Mouse (Mus musculus) common myeloid progenitor, adult 5-6 weeks (primary cell): Measurements from ENCODE around the gene Trim9. TPM values are rescaled to one million over a fixed set of nuclear protein-coding genes. Genes with fewer than 3 reads are reported as not detected.

Experiments used
- ATAC-seq: replicated peaks from 2 replicates; pipeline ENCODE4 v1.8.0; 2016; ENCODE audit warnings: low read depth, mild to moderate bottlenecking, moderate TSS enrichment, inconsistent platforms; ENCODE audit not compliant: poor library complexity, severe bottlenecking
- total RNA-seq: library from RNA; stranded (forward); fragments of 200-1000, 187-1606 nt; gene quantifications from 2 replicates; pipeline ENCODE4 v1.2.3, GENCODE M21; 2017

Trim9 gene
- 0.18 and 0.39 TPM in 2 replicates for total RNA-seq

- peak; percentile 98 for ATAC-seq
These were observed at the start of gene Trim9 for GRCm38 (mm10) chr12:70347202-70347841. Gene Trim9, minus strand, starts transcription at chr12:70347614.

- ATAC-seq: no peak
These were observed 47.6 kb upstream of the Trim9 start for GRCm38 (mm10) chr12:70395061-70395460.

- ATAC-seq: no peak
These were observed 43.8 kb upstream of the Trim9 start for GRCm38 (mm10) chr12:70391236-70391635.

- no peak for ATAC-seq
These were observed 27.6 kb upstream of the Trim9 start for GRCm38 (mm10) chr12:70374976-70375375.

- ATAC-seq: no peak
These were observed 25.5 kb upstream of the Trim9 start for GRCm38 (mm10) chr12:70372874-70373273.

- no peak for ATAC-seq
These were observed 21.9 kb upstream of the Trim9 start for GRCm38 (mm10) chr12:70369348-70369747.

GRCm38 (mm10) chr12:70368820-70369219, 21.4 kb upstream of the Trim9 start:
- ATAC-seq: no peak

GRCm38 (mm10) chr12:70367326-70368248, 20.2 kb upstream of the Trim9 start:
- ATAC-seq: no peak

- no peak for ATAC-seq
These were observed 15.6 kb upstream of the Trim9 start for GRCm38 (mm10) chr12:70363016-70363415.

GRCm38 (mm10) chr12:70360276-70360675, 12.9 kb upstream of the Trim9 start:
- ATAC-seq: peak; percentile 91

- no peak for ATAC-seq
These were observed 12.0 kb upstream of the Trim9 start for GRCm38 (mm10) chr12:70359443-70359842.

- no peak for ATAC-seq
These were observed 7.5 kb upstream of the Trim9 start for GRCm38 (mm10) chr12:70354926-70355325.

- ATAC-seq: no peak
These were observed 3.1 kb upstream of the Trim9 start for GRCm38 (mm10) chr12:70350490-70350889.

GRCm38 (mm10) chr12:70349788-70350187, 2.4 kb upstream of the Trim9 start:
- no peak for ATAC-seq

GRCm38 (mm10) chr12:70348026-70348425, 612 bp upstream of the Trim9 start:
- ATAC-seq: no peak

GRCm38 (mm10) chr12:70346139-70347026, 1.0 kb downstream of the Trim9 start:
- 0 out of 2 replicates have a peak, but pooled peaks have one; percentile 33 for ATAC-seq

- no peak for ATAC-seq
These were observed 1.8 kb downstream of the Trim9 start for GRCm38 (mm10) chr12:70345531-70346138.

- no peak for ATAC-seq
These were observed 12.2 kb downstream of the Trim9 start for GRCm38 (mm10) chr12:70335176-70335575.

GRCm38 (mm10) chr12:70333253-70333805, 14.1 kb downstream of the Trim9 start:
- no peak for ATAC-seq

- no peak for ATAC-seq
These were observed 18.4 kb downstream of the Trim9 start for GRCm38 (mm10) chr12:70329059-70329458.
